In the genomic region with DNA sequence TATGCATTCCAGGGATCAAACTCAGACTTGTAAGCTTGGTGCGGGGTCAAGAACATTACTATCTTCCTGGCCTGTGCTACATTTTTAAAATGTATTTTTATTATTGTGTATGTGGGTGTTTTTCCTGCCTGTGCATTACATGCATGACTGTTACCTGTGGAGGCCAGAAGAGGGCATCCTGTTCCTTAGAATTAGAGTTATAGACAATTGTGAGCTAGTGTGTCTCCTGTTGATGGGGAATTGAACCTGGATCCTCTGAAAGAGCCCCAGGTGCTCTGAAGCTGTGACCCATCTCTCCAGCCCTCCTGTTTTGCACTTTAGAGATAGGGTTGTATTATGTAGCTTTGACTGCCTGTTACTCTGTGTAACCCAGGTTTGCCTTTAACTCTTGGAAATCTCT, we compare ENCODE assay signal across 10 mouse cellular contexts. TPM values are rescaled to one million over a fixed set of nuclear protein-coding genes. Genes with fewer than 3 reads are reported as not detected.
DNase-seq lines count a peak whose midpoint lies in the region; ATAC-seq and TF ChIP-seq lines count a peak whose summit lies in the region.
"Had no signal": no experiment of that assay in that cellular context is flagged by ENCODE, and none has a peak within 500 bp of the region (broad histone marks: within the 10 kb centered on the region; RNA-seq: fewer than 3 reads in every experiment).

No protein-coding gene starts in this region.

- H3K4me2 ChIP-seq in forebrain, embryonic 14.5 days (ENCODE audit: low read length) = no peak overlapping the region
- no peak overlapping the region for H3K4me2 ChIP-seq in lung, postnatal 0 days (replicated peaks; ENCODE audit: low read depth, low read length)
- H3K4me2 ChIP-seq: hindbrain, embryonic 15.5 days; midbrain, embryonic 12.5 days had no signal

- DNase-seq in heart, adult 8-10 months (ENCODE audit: low spot score) = peak; percentile 55
- DNase-seq in heart, adult 11 months = no peak
- DNase-seq in 416B (ENCODE audit: low read depth) (peak; percentile 60), NIH3T3 (ENCODE audit: low read depth) (peak; percentile 62)
- DNase-seq in forebrain, embryonic 14.5 days (ENCODE audit: low spot score) = peak; percentile 71
- peak; percentile 57 for DNase-seq in lung, postnatal 0 days (ENCODE audit: low spot score)
- DNase-seq in thymus, postnatal 14 days = peak; percentile 41
- DNase-seq in spleen, postnatal 4 days (ENCODE audit: low spot score in 2 of 2) = no peak

- H3K4me3 ChIP-seq in forebrain, embryonic 14.5 days (ENCODE audit: low read depth, low read length) = no peak overlapping the region
- no peak overlapping the region for H3K4me3 ChIP-seq in lung, postnatal 0 days (ENCODE audit: low read depth, low read length)
- H3K4me3 ChIP-seq: hindbrain, embryonic 15.5 days; midbrain, embryonic 12.5 days had no signal

- no peaks in the 10 kb centered on the region for H3K9me3 ChIP-seq in forebrain, embryonic 14.5 days (replicated peaks; ENCODE audit: control insufficient read depth, low read length)
- H3K9me3 ChIP-seq in lung, postnatal 0 days (ENCODE audit: low read length) = no peaks in the 10 kb centered on the region
- H3K9me3 ChIP-seq: hindbrain, embryonic 15.5 days; midbrain, embryonic 12.5 days had no signal

- no peaks in the 10 kb centered on the region for H3K27me3 ChIP-seq in forebrain, embryonic 14.5 days (replicated peaks; ENCODE audit: control insufficient read depth, insufficient read depth, low read length)
- H3K27me3 ChIP-seq in lung, postnatal 0 days (replicated peaks; ENCODE audit: insufficient read depth, low read length) = no peaks in the 10 kb centered on the region
- H3K27me3 ChIP-seq: hindbrain, embryonic 15.5 days; midbrain, embryonic 12.5 days had no signal

- no peak for TF ChIP-seq EP300 in lung, postnatal 0 days (IDR thresholded peaks at IDR 0.05)

- no peak overlapping the region for H3K9ac ChIP-seq in forebrain, embryonic 14.5 days (ENCODE audit: low read length)
- H3K9ac ChIP-seq in lung, postnatal 0 days (replicated peaks; ENCODE audit: low read depth) = no peak overlapping the region
- H3K9ac ChIP-seq: hindbrain, embryonic 15.5 days; midbrain, embryonic 12.5 days had no signal

- no peak overlapping the region for H3K27ac ChIP-seq in forebrain, embryonic 14.5 days (ENCODE audit: low read depth, low read length)
- no peak overlapping the region for H3K27ac ChIP-seq in lung, postnatal 0 days (ENCODE audit: low read length)
- H3K27ac ChIP-seq: hindbrain, embryonic 15.5 days; midbrain, embryonic 12.5 days had no signal

- peaks cover 27% of the 10 kb centered on the region for H3K36me3 ChIP-seq in forebrain, embryonic 14.5 days (ENCODE audit: control insufficient read depth, insufficient read depth, low read length)
- peaks cover 10% of the 10 kb centered on the region for H3K36me3 ChIP-seq in lung, postnatal 0 days (ENCODE audit: insufficient read depth, low read length)

- H3K4me1 ChIP-seq in forebrain, embryonic 14.5 days (ENCODE audit: control insufficient read depth, insufficient read depth, low read length) = no peaks in the 10 kb centered on the region
- H3K4me1 ChIP-seq in lung, postnatal 0 days (ENCODE audit: insufficient read depth, low read depth, low read length) = no peaks in the 10 kb centered on the region
- H3K4me1 ChIP-seq: midbrain, embryonic 12.5 days had no signal

- 85% methylated on average over 1 of the region's 1 CpGs for WGBS in forebrain, embryonic 14.5 days
- WGBS in lung, postnatal 0 days = 79% methylated on average over 1 of the region's 1 CpGs

- ATAC-seq in forebrain, embryonic 14.5 days = peak; percentile 73; the same call in 1 of the 2 replicates
- ATAC-seq in lung, postnatal 0 days = no peak; the same call in 1 of the 2 replicates

- TF ChIP-seq CTCF in lung, postnatal 0 days (IDR thresholded peaks at IDR 0.05) = peak; percentile 70

RNA-seq across cellular contexts. Expression of gene Dcaf8, which starts 14.1 kb away (rescaled TPM):
- 100 to 1,000 TPM; 120 to 132 (median 125) TPM for total RNA-seq in heart, adult 8-10 months (2022)
- polyA plus RNA-seq in forebrain, embryonic 14.5 days (2014; fragmentation: Nextera tagmentation; extraction: Ambion mirVana) = 76.1 and 83.1 TPM in 2 replicates
- polyA plus RNA-seq in lung, postnatal 0 days (2015; fragmentation: Nextera tagmentation; extraction: Ambion mirVana) = 93.7 and 96.6 TPM in 2 replicates

RNA-seq across cellular contexts. Expression of gene Pex19, which starts 35.5 kb away (rescaled TPM):
- total RNA-seq in heart, adult 8-10 months (2022) = 100 to 1,000 TPM; 108 to 144 (median 125) TPM
- polyA plus RNA-seq in forebrain, embryonic 14.5 days (2014; fragmentation: Nextera tagmentation; extraction: Ambion mirVana) = 159 TPM in 2 replicates
- 74.5 and 74.9 TPM in 2 replicates for polyA plus RNA-seq in lung, postnatal 0 days (2015; fragmentation: Nextera tagmentation; extraction: Ambion mirVana)

RNA-seq across cellular contexts. Expression of gene Pea15a, which starts 44.6 kb away (rescaled TPM):
- total RNA-seq in heart, adult 8-10 months (2022) = 10 to 100 TPM; 41.7 to 74.1 (median 60.0) TPM
- polyA plus RNA-seq in forebrain, embryonic 14.5 days (2014; fragmentation: Nextera tagmentation; extraction: Ambion mirVana) = 433 and 436 TPM in 2 replicates
- polyA plus RNA-seq in lung, postnatal 0 days (2015; fragmentation: Nextera tagmentation; extraction: Ambion mirVana) = 114 and 118 TPM in 2 replicates

RNA-seq across cellular contexts. Expression of gene Casq1, which starts 57.7 kb away (rescaled TPM):
- total RNA-seq in heart, adult 8-10 months (2022) = 1 to 10 TPM; 2.5 to 6.9 (median 3.7) TPM
- polyA plus RNA-seq in forebrain, embryonic 14.5 days (2014; fragmentation: Nextera tagmentation; extraction: Ambion mirVana) = 3.8 and 4.0 TPM in 2 replicates
- 2.5 TPM in 2 replicates for polyA plus RNA-seq in lung, postnatal 0 days (2015; fragmentation: Nextera tagmentation; extraction: Ambion mirVana)

Comparison
In these comparisons a context has a peak if more than half of its experiments do, and no peak if none do; other contexts are left out.
1. DNase-seq: peak in heart, adult 8-10 months (single experiment), 416B (single experiment), NIH3T3 (single experiment), forebrain, embryonic 14.5 days (single experiment), lung, postnatal 0 days (single experiment) and thymus, postnatal 14 days (single experiment); none in heart, adult 11 months (single experiment) and spleen, postnatal 4 days (0 of 2).